In the genomic region with DNA sequence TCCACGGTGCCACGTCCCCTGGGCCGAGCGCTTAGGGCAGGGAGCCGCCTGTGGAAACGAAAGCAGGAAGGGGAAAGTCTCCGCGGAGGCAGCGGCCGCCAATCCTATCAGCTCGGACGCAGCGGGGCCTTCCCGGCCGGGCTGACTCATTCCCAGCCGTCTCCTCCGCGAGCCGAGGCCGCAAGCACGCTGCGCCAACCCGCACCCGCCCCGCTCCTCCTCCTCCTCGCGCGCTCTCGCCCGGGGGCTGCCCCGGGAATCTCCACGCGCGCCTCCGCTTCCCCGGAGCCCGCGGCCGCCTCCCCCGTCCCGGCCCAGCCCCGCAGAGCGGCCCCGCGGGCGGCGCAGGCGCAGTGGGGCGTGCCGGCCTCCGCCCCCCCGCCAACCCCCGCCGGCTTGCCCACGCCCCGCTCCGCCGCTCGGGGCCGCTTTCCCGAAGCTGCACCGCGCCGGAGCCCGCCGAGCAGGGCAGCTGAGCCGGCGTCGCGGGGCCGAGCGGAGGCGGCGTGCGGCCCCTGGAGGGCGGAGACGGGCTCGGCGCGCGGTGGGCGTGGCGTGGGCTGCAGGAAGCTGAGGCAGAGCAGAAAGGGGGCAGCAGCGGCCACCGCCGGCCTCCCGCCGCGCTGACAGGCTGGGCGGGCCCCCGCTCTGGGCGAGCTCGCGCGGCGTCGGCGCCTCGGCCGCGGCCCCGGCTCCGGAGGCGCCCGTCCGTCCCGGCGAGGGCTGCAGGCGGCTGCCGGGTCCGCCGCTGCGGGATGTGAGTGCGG, we compare ENCODE assay signal across 8 mouse cellular contexts. TPM values are rescaled to one million over a fixed set of nuclear protein-coding genes. Genes with fewer than 3 reads are reported as not detected.
DNase-seq lines count a peak whose midpoint lies in the region; ATAC-seq and TF ChIP-seq lines count a peak whose summit lies in the region.

Jak2 (plus strand) TSS at position 638 of the 767 bp plus-strand sequence.

- DNase-seq in kidney, postnatal 0 days (ENCODE audit: low spot score), result peak; percentile 97
- DNase-seq in liver, embryonic 13.5 days, result peak; percentile 92
- peak; percentile 77 to 86 for DNase-seq in natural killer cell, adult 2 months (ENCODE audit: low spot score in 2 of 2)

- peak; percentile 45; the same call in 1 of the 2 replicates for TF ChIP-seq CTCF in kidney, postnatal 0 days (IDR thresholded peaks at IDR 0.05; ENCODE audit: low read depth)

- H3K9me3 ChIP-seq in heart, embryonic 12.5 days (replicated peaks), result no peaks in the 10 kb centered on the region
- H3K9me3 ChIP-seq in kidney, postnatal 0 days (replicated peaks; ENCODE audit: low read length), result no peaks in the 10 kb centered on the region
- H3K9me3 ChIP-seq in liver, embryonic 13.5 days (replicated peaks), result no peaks in the 10 kb centered on the region
- H3K9me3 ChIP-seq in stomach, embryonic 14.5 days (ENCODE audit: control insufficient read depth, low read depth, low read length), result no peaks in the 10 kb centered on the region

- peak within 1 kb of the TSS; percentile 96 for H3K4me2 ChIP-seq in heart, embryonic 12.5 days
- peak within 1 kb of the TSS; percentile 67 for H3K4me2 ChIP-seq in kidney, postnatal 0 days (ENCODE audit: low read length)
- peak within 1 kb of the TSS; percentile 88 for H3K4me2 ChIP-seq in liver, embryonic 13.5 days
- peak within 1 kb of the TSS; percentile 72 for H3K4me2 ChIP-seq in stomach, embryonic 14.5 days (replicated peaks; ENCODE audit: low read depth, low read length)

- H3K4me3 ChIP-seq in brown adipose tissue, adult 24 weeks (ENCODE audit: insufficient read depth, low read depth, low read length), result peak within 1 kb of the TSS; percentile 99
- H3K4me3 ChIP-seq in heart, embryonic 12.5 days, result peak within 1 kb of the TSS; percentile 80
- peak within 1 kb of the TSS; percentile 93 for H3K4me3 ChIP-seq in kidney, postnatal 0 days (replicated peaks; ENCODE audit: low read depth, low read length)
- H3K4me3 ChIP-seq in liver, embryonic 13.5 days (replicated peaks), result peak within 1 kb of the TSS; percentile 84
- peak within 1 kb of the TSS; percentile 89 for H3K4me3 ChIP-seq in stomach, embryonic 14.5 days (ENCODE audit: low read depth, low read length)

- 0 out of 2 replicates have a peak, but pooled peaks cover 2% of the 10 kb centered on the region for H3K36me3 ChIP-seq in heart, embryonic 12.5 days
- no peaks in the 10 kb centered on the region for H3K36me3 ChIP-seq in kidney, postnatal 0 days (ENCODE audit: insufficient read depth, low read length)
- peaks cover 11% of the 10 kb centered on the region; the same call in 1 of the 2 replicates for H3K36me3 ChIP-seq in liver, embryonic 13.5 days
- no peaks in the 10 kb centered on the region for H3K36me3 ChIP-seq in stomach, embryonic 14.5 days (ENCODE audit: control insufficient read depth, insufficient read depth, low read length)

- ATAC-seq in CD4-positive, CD25-positive, alpha-beta regulatory T cell, adult 4 months, result peak; percentile 60
- peak; percentile 78 for ATAC-seq in erythroid progenitor cell, adult 5-6 weeks (replicated peaks; ENCODE audit: low FRiP score, poor library complexity, severe bottlenecking)
- ATAC-seq in heart, embryonic 12.5 days (ENCODE audit: insufficient number of reproducible peaks, low FRiP score), result peak; percentile 94
- ATAC-seq in kidney, postnatal 0 days (replicated peaks; ENCODE audit: low FRiP score, low read depth), result peak; percentile 97
- peak; percentile 91 for ATAC-seq in liver, embryonic 13.5 days (ENCODE audit: low read depth)
- ATAC-seq in stomach, embryonic 14.5 days (ENCODE audit: insufficient number of reproducible peaks, insufficient read depth, low FRiP score, low read depth), result peak; percentile 93

- H3K9ac ChIP-seq in heart, embryonic 12.5 days, result peak within 1 kb of the TSS; percentile 90
- H3K9ac ChIP-seq in kidney, postnatal 0 days (ENCODE audit: low read depth, low read length), result peak within 1 kb of the TSS; percentile 94
- peak within 1 kb of the TSS; percentile 100 for H3K9ac ChIP-seq in liver, embryonic 13.5 days
- H3K9ac ChIP-seq in stomach, embryonic 14.5 days (replicated peaks; ENCODE audit: low read depth, low read length), result peak within 1 kb of the TSS; percentile 92

- WGBS in heart, embryonic 12.5 days, result 2% methylated on average over 109 of the region's 114 CpGs
- WGBS in kidney, postnatal 0 days, result under 1% methylated on average over 85 of the region's 114 CpGs
- WGBS in liver, embryonic 13.5 days (ENCODE audit: insufficient replicate concordance), result under 1% methylated on average over 90 of the region's 114 CpGs
- under 1% methylated on average over 92 of the region's 114 CpGs for WGBS in stomach, embryonic 14.5 days

- peak within 1 kb of the TSS; percentile 96 for H3K27ac ChIP-seq in brown adipose tissue, adult 24 weeks (replicated peaks; ENCODE audit: low read depth, low read length)
- peak within 1 kb of the TSS; percentile 97 for H3K27ac ChIP-seq in heart, embryonic 12.5 days (ENCODE audit: poor library complexity, severe bottlenecking)
- H3K27ac ChIP-seq in kidney, postnatal 0 days, result peak within 1 kb of the TSS; percentile 97
- H3K27ac ChIP-seq in liver, embryonic 13.5 days, result peak within 1 kb of the TSS; percentile 99
- peak within 1 kb of the TSS; percentile 96 for H3K27ac ChIP-seq in stomach, embryonic 14.5 days (ENCODE audit: low read length)

- H3K4me1 ChIP-seq in brown adipose tissue, adult 24 weeks (ENCODE audit: control insufficient read depth, insufficient read depth, insufficient read length, low read length), result peaks cover 11% of the 10 kb centered on the region
- H3K4me1 ChIP-seq in heart, embryonic 12.5 days (replicated peaks), result peaks cover 26% of the 10 kb centered on the region
- H3K4me1 ChIP-seq in kidney, postnatal 0 days (replicated peaks; ENCODE audit: insufficient read depth, low read length), result peaks cover 12% of the 10 kb centered on the region; the same call in 1 of the 2 replicates
- H3K4me1 ChIP-seq in liver, embryonic 13.5 days (replicated peaks), result peaks cover 54% of the 10 kb centered on the region
- H3K4me1 ChIP-seq in stomach, embryonic 14.5 days (ENCODE audit: control insufficient read depth, insufficient read depth, low read length), result peaks cover 11% of the 10 kb centered on the region

- no peaks in the 10 kb centered on the region for H3K27me3 ChIP-seq in heart, embryonic 12.5 days (replicated peaks)
- no peaks in the 10 kb centered on the region for H3K27me3 ChIP-seq in kidney, postnatal 0 days (ENCODE audit: insufficient read depth, low read length)
- H3K27me3 ChIP-seq in liver, embryonic 13.5 days, result no peaks in the 10 kb centered on the region
- H3K27me3 ChIP-seq in stomach, embryonic 14.5 days (ENCODE audit: control insufficient read depth, insufficient read depth, low read length), result no peaks in the 10 kb centered on the region

RNA-seq across cellular contexts. Expression of gene Jak2, which starts in this region (rescaled TPM):
- polyA plus RNA-seq in CD4-positive, CD25-positive, alpha-beta regulatory T cell, adult 4 months (2017; shearing (Covaris generic)), result 10 to 100 TPM; 14.9 to 19.1 TPM
- polyA plus RNA-seq in brown adipose tissue, adult 24 weeks (2012; ENCODE audit: insufficient read depth, insufficient read length, missing spikeins), result 9.3 and 11.6 TPM in 2 replicates
- total RNA-seq in erythroid progenitor cell, adult 5-6 weeks (2015; ENCODE audit: low replicate concordance), result 67.4 and 88.9 TPM in 2 replicates
- total RNA-seq in erythroid progenitor cell, adult 5-6 weeks (2017; ENCODE audit: low replicate concordance), result 88.7 and 103 TPM in 2 replicates
- 11.0 TPM in 2 replicates for polyA plus RNA-seq in heart, embryonic 12.5 days (2016; fragmentation: Nextera tagmentation; extraction: Ambion mirVana)
- 8.8 and 9.8 TPM in 2 replicates for polyA plus RNA-seq in kidney, postnatal 0 days (2015; fragmentation: Nextera tagmentation; extraction: Ambion mirVana)
- polyA plus RNA-seq in liver, embryonic 13.5 days (2015; fragmentation: Nextera tagmentation; extraction: Ambion mirVana), result 10.9 and 11.8 TPM in 2 replicates
- polyA plus RNA-seq in stomach, embryonic 14.5 days (2014; fragmentation: Nextera tagmentation; extraction: Ambion mirVana), result 11.2 and 13.1 TPM in 2 replicates

Comparison
In these comparisons a context has a peak if more than half of its experiments do, and no peak if none do; other contexts are left out.
1. Peak in every context shown above with its lines: DNase-seq, ATAC-seq, H3K4me3 ChIP-seq and H3K27ac ChIP-seq.